Mouse (Mus musculus) stomach, postnatal 0 days (tissue): ENCODE data around the gene Cfh.

Source experiments
- CTCF ChIP-seq: IDR thresholded peaks from 2 replicates; pipeline ENCODE4 v1.5.1; 2016; ENCODE audit warnings: antibody characterized with exemption, low read depth, mild to moderate bottlenecking, moderate library complexity
- EP300 ChIP-seq: optimal IDR thresholded peaks from 2 replicates; pipeline ENCODE3; 2016; ENCODE audit warnings: antibody characterized with exemption

DNA sequence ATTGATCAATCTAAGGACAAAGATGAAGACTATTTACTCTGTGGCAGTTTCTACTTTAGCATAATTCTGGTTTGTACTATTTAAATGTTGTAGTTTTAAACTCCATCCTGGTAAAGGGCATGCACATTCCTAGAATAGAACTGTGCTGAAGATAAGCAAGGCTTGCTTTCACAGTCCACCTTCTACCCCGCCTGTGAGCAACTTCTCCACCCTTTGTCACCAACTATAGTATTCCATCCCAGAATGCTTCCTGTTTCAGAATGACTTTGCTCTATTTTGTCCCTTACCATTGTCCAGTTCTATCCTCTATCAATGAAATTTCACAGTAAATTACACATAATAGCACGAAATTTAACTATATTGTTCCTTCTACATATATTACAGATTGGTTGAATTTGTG is 8.1 kb downstream of the Cfh start:
- no peak for TF ChIP-seq CTCF
- TF ChIP-seq EP300, result no peak
